Mouse (Mus musculus): ENCODE results near the gene Myh9. TPM values are rescaled to one million over a fixed set of nuclear protein-coding genes. Genes with fewer than 3 reads are reported as not detected.
A peak's percentile ranks its signal among the peaks of the same experiment; 100 is the strongest.

Myh9 gene
- polyA plus RNA-seq, 1 experiment from 2014 or later: 59.3 TPM

GRCm38 (mm10) chr15:77881698-77882097, 39.7 kb upstream of the Myh9 start:
- H3K4me2 ChIP-seq (replicated peaks; ENCODE audit: low read depth, low read length): no peak overlapping the region
- ATAC-seq (no peak), DNase-seq (ENCODE audit: low spot score) (peak; percentile 72)
- 29% methylated on average over 5 of the region's 5 CpGs for WGBS
- no peaks in the 10 kb centered on the region for H3K36me3 ChIP-seq (ENCODE audit: insufficient read depth, low read length)
- no peaks in the 10 kb centered on the region for H3K9me3 ChIP-seq (ENCODE audit: low read length)
- H3K9ac ChIP-seq (replicated peaks; ENCODE audit: low read depth): no peak overlapping the region
- no peaks in the 10 kb centered on the region for H3K27me3 ChIP-seq (replicated peaks; ENCODE audit: insufficient read depth, low read length)
- no peak overlapping the region for H3K4me3 ChIP-seq (ENCODE audit: low read depth, low read length)
- no peak for TF ChIP-seq CTCF (IDR thresholded peaks at IDR 0.05)
- no peak for TF ChIP-seq EP300 (IDR thresholded peaks at IDR 0.05)
- H3K27ac ChIP-seq (ENCODE audit: low read length): peak overlapping the region; percentile 90
- peaks cover 16% of the 10 kb centered on the region; the same call in 1 of the 2 replicates for H3K4me1 ChIP-seq (ENCODE audit: insufficient read depth, low read depth, low read length)

- TF ChIP-seq CTCF (IDR thresholded peaks at IDR 0.05) (no peak), EP300 (IDR thresholded peaks at IDR 0.05) (no peak)
- Histone ChIP-seq H3K4me3 (ENCODE audit: low read depth, low read length) (no peak overlapping the region), H3K4me2 (replicated peaks; ENCODE audit: low read depth, low read length) (no peak overlapping the region), H3K9ac (replicated peaks; ENCODE audit: low read depth) (no peak overlapping the region), H3K27ac (ENCODE audit: low read length) (no peak overlapping the region), H3K4me1 (ENCODE audit: insufficient read depth, low read depth, low read length) (peaks cover 16% of the 10 kb centered on the region; the same call in 1 of the 2 replicates), H3K36me3 (ENCODE audit: insufficient read depth, low read length) (no peaks in the 10 kb centered on the region), H3K27me3 (replicated peaks; ENCODE audit: insufficient read depth, low read length) (no peaks in the 10 kb centered on the region), H3K9me3 (ENCODE audit: low read length) (no peaks in the 10 kb centered on the region)
- 68% methylated on average over 5 of the region's 5 CpGs for WGBS
- ATAC-seq (no peak), DNase-seq (ENCODE audit: low spot score) (no peak)
Observed at GRCm38 (mm10) chr15:77880738-77881137, 38.8 kb upstream of the Myh9 start.

- TF ChIP-seq CTCF (IDR thresholded peaks at IDR 0.05): no peak
- Histone ChIP-seq H3K4me3 (ENCODE audit: low read depth, low read length) (no peak overlapping the region), H3K27ac (ENCODE audit: low read length) (no peak overlapping the region), H3K4me1 (ENCODE audit: insufficient read depth, low read depth, low read length) (peaks cover 16% of the 10 kb centered on the region; the same call in 1 of the 2 replicates), H3K9ac (replicated peaks; ENCODE audit: low read depth) (no peak overlapping the region), H3K4me2 (replicated peaks; ENCODE audit: low read depth, low read length) (no peak overlapping the region), H3K9me3 (ENCODE audit: low read length) (no peaks in the 10 kb centered on the region), H3K36me3 (ENCODE audit: insufficient read depth, low read length) (no peaks in the 10 kb centered on the region), H3K27me3 (replicated peaks; ENCODE audit: insufficient read depth, low read length) (no peaks in the 10 kb centered on the region)
- no peak for ATAC-seq
- no peak for DNase-seq (ENCODE audit: low spot score)
- 86% methylated on average over 3 of the region's 3 CpGs for WGBS
Observed at GRCm38 (mm10) chr15:77879756-77880155, 37.8 kb upstream of the Myh9 start.

DNA sequence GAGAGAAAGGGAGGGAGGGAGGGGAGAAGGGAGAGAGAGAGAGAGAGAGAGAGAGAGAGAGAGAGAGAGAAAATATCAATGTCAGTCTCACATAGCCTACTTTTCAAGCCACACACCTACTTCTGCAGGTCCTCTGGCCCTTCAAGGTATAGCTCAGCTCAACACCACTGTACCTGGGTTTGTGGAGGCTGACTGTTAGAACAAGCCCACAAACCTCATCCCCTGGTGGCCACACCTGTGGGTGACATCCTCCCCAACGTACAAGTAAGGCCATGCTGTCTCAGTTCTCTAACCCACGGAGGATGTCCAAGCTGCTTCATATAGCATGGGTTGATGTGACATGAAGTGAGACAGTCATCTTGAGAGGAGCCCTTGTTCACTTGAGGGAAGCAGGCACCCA, 35.2 kb upstream of the Myh9 start:
- Histone ChIP-seq H3K4me3 (ENCODE audit: low read depth, low read length) (no peak overlapping the region), H3K4me1 (ENCODE audit: insufficient read depth, low read depth, low read length) (peaks cover 9% of the 10 kb centered on the region; the same call in 1 of the 2 replicates), H3K9me3 (ENCODE audit: low read length) (no peaks in the 10 kb centered on the region), H3K36me3 (ENCODE audit: insufficient read depth, low read length) (no peaks in the 10 kb centered on the region), H3K4me2 (replicated peaks; ENCODE audit: low read depth, low read length) (no peak overlapping the region), H3K27ac (ENCODE audit: low read length) (no peak overlapping the region), H3K27me3 (replicated peaks; ENCODE audit: insufficient read depth, low read length) (no peaks in the 10 kb centered on the region), H3K9ac (replicated peaks; ENCODE audit: low read depth) (no peak overlapping the region)
- WGBS: 60% methylated on average over 2 of the region's 2 CpGs
- ATAC-seq: no peak
- DNase-seq (ENCODE audit: low spot score): no peak
- TF ChIP-seq CTCF (IDR thresholded peaks at IDR 0.05) (peak; percentile 19; the same call in 1 of the 2 replicates), EP300 (IDR thresholded peaks at IDR 0.05) (no peak)

DNA sequence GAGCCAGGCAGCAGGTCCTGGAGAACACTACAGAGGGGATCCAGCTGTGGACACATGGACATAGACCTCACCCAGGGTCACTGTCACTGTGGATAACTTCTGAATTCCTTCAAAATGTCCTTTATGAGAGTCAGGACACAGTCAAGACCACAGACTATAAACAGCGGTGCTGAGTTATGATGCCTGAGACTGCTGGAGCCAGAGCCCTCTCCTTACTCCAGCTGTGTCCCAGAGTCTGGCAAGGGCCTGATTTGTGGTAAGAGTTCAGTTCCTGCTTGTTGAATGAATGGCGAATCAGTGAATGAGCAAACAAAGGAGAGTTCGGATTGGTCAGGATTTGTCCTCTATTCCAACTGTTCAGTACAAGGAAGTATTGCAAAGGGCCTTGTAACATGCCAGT, 34.7 kb upstream of the Myh9 start:
- Histone ChIP-seq H3K9me3 (ENCODE audit: low read length) (no peaks in the 10 kb centered on the region), H3K4me1 (ENCODE audit: insufficient read depth, low read depth, low read length) (0 out of 2 replicates have a peak, but pooled peaks cover 4% of the 10 kb centered on the region), H3K27me3 (replicated peaks; ENCODE audit: insufficient read depth, low read length) (no peaks in the 10 kb centered on the region), H3K4me3 (ENCODE audit: low read depth, low read length) (no peak overlapping the region), H3K27ac (ENCODE audit: low read length) (no peak overlapping the region), H3K4me2 (replicated peaks; ENCODE audit: low read depth, low read length) (no peak overlapping the region), H3K36me3 (ENCODE audit: insufficient read depth, low read length) (no peaks in the 10 kb centered on the region), H3K9ac (replicated peaks; ENCODE audit: low read depth) (no peak overlapping the region)
- no peak for ATAC-seq
- TF ChIP-seq CTCF (IDR thresholded peaks at IDR 0.05) (no peak), EP300 (IDR thresholded peaks at IDR 0.05) (no peak)
- DNase-seq (ENCODE audit: low spot score): no peak
- WGBS: 63% methylated on average over 3 of the region's 3 CpGs

- Histone ChIP-seq H3K4me2 (replicated peaks; ENCODE audit: low read depth, low read length) (no peak overlapping the region), H3K4me1 (ENCODE audit: insufficient read depth, low read depth, low read length) (0 out of 2 replicates have a peak, but pooled peaks cover 4% of the 10 kb centered on the region), H3K9me3 (ENCODE audit: low read length) (no peaks in the 10 kb centered on the region), H3K27me3 (replicated peaks; ENCODE audit: insufficient read depth, low read length) (no peaks in the 10 kb centered on the region), H3K9ac (replicated peaks; ENCODE audit: low read depth) (no peak overlapping the region), H3K4me3 (ENCODE audit: low read depth, low read length) (no peak overlapping the region), H3K27ac (ENCODE audit: low read length) (no peak overlapping the region), H3K36me3 (ENCODE audit: insufficient read depth, low read length) (no peaks in the 10 kb centered on the region)
- DNase-seq (ENCODE audit: low spot score) (no peak), ATAC-seq (no peak)
- 82% methylated on average over 6 of the region's 6 CpGs for WGBS
- TF ChIP-seq CTCF (IDR thresholded peaks at IDR 0.05) (no peak), EP300 (IDR thresholded peaks at IDR 0.05) (no peak)
Observed at GRCm38 (mm10) chr15:77875953-77876352, 34.0 kb upstream of the Myh9 start.

GRCm38 (mm10) chr15:77874807-77875206, 32.8 kb upstream of the Myh9 start:
- 88% methylated on average over 9 of the region's 9 CpGs for WGBS
- H3K27me3 ChIP-seq (replicated peaks; ENCODE audit: insufficient read depth, low read length): no peaks in the 10 kb centered on the region
- H3K9ac ChIP-seq (replicated peaks; ENCODE audit: low read depth): no peak overlapping the region
- 0 out of 2 replicates have a peak, but pooled peaks have one; percentile 25 for ATAC-seq
- 0 out of 2 replicates have a peak, but pooled peaks cover 4% of the 10 kb centered on the region for H3K4me1 ChIP-seq (ENCODE audit: insufficient read depth, low read depth, low read length)
- no peaks in the 10 kb centered on the region for H3K36me3 ChIP-seq (ENCODE audit: insufficient read depth, low read length)
- no peak overlapping the region for H3K4me3 ChIP-seq (ENCODE audit: low read depth, low read length)
- H3K9me3 ChIP-seq (ENCODE audit: low read length): no peaks in the 10 kb centered on the region
- DNase-seq (ENCODE audit: low spot score): peak; percentile 41
- no peak overlapping the region for H3K4me2 ChIP-seq (replicated peaks; ENCODE audit: low read depth, low read length)
- H3K27ac ChIP-seq (ENCODE audit: low read length): no peak overlapping the region
- TF ChIP-seq CTCF (IDR thresholded peaks at IDR 0.05) (no peak), EP300 (IDR thresholded peaks at IDR 0.05) (no peak)

Measured in lung, postnatal 0 days (tissue).